Mouse (Mus musculus): ENCODE measurements around the gene Mrpl55. TPM values are rescaled to one million over a fixed set of nuclear protein-coding genes. Genes with fewer than 3 reads are reported as not detected.
A peak's percentile ranks its signal among the peaks of the same experiment; 100 is the strongest.

The Mrpl55 gene
- polyA plus RNA-seq, 2 experiments from 2014 or later = 57.0 to 62.4 TPM

- ATAC-seq = peak; percentile 84
Observed at GRCm38 (mm10) chr11:59228122-59228953, 26.1 kb downstream of the Mrpl55 start, which contains the start of gene Arf1. Gene Arf1 (minus strand): TSS chr11:59228270.

GRCm38 (mm10) chr11:59230144-59230760 lies 28.0 kb downstream of the Mrpl55 start:
- ATAC-seq = no peak

GRCm38 (mm10) chr11:59232797-59233196 lies 30.5 kb downstream of the Mrpl55 start:
- no peak for ATAC-seq

GRCm38 (mm10) chr11:59238525-59239427 lies 36.5 kb downstream of the Mrpl55 start:
- no peak for ATAC-seq

- no peak for ATAC-seq
Observed at GRCm38 (mm10) chr11:59239428-59239785, 37.1 kb downstream of the Mrpl55 start.

GRCm38 (mm10) chr11:59239796-59240195 lies 37.5 kb downstream of the Mrpl55 start:
- ATAC-seq = no peak

GRCm38 (mm10) chr11:59241841-59242240 lies 39.6 kb downstream of the Mrpl55 start:
- no peak for ATAC-seq

- no peak for ATAC-seq
Observed at GRCm38 (mm10) chr11:59243856-59244255, 41.6 kb downstream of the Mrpl55 start.

- ATAC-seq = no peak
Observed at GRCm38 (mm10) chr11:59248101-59248500, 45.8 kb downstream of the Mrpl55 start.

Other genes starting within 250 kb of the Mrpl55 start
- gene Hist3h2a, start 247.8 kb upstream of the Mrpl55 start, polyA plus RNA-seq (2017; shearing (Covaris generic)) = 10 to 100 TPM in 1 of 2 experiments, 1 to 10 TPM in 1; 9.6 to 10.3 TPM
- under 1 TPM; 0.28 to 0.46 TPM for gene Trim17, start 247.8 kb upstream of the Mrpl55 start, polyA plus RNA-seq (2017; shearing (Covaris generic))
- gene Trim11, start 224.4 kb upstream of the Mrpl55 start, polyA plus RNA-seq (2017; shearing (Covaris generic)) = 10 to 100 TPM; 23.7 to 27.1 TPM
- gene Obscn, start 66.1 kb upstream of the Mrpl55 start, polyA plus RNA-seq (2017; shearing (Covaris generic)) = not detected
- 1 to 10 TPM; 1.2 to 1.8 TPM for gene Iba57, start 38.7 kb upstream of the Mrpl55 start, polyA plus RNA-seq (2017; shearing (Covaris generic))
- gene Gjc2, start 19.3 kb upstream of the Mrpl55 start, polyA plus RNA-seq (2017; shearing (Covaris generic)) = not detected
- 10 to 100 TPM; 63.6 to 67.4 TPM for gene Guk1, start 10.3 kb upstream of the Mrpl55 start, polyA plus RNA-seq (2017; shearing (Covaris generic))
- gene 2310033P09Rik, start 5.8 kb downstream of the Mrpl55 start, polyA plus RNA-seq (2017; shearing (Covaris generic)) = 10 to 100 TPM; 18.8 to 26.1 TPM
- gene Arf1, start 25.8 kb downstream of the Mrpl55 start, polyA plus RNA-seq (2017; shearing (Covaris generic)) = 100 to 1,000 TPM; 324 to 440 TPM
- not detected for gene Wnt3a, start 88.3 kb downstream of the Mrpl55 start, polyA plus RNA-seq (2017; shearing (Covaris generic))
- gene Wnt9a, start 104.4 kb downstream of the Mrpl55 start, polyA plus RNA-seq (2017; shearing (Covaris generic)) = not detected
- not detected for gene Prss38, start 173.2 kb downstream of the Mrpl55 start, polyA plus RNA-seq (2017; shearing (Covaris generic))
- 1 to 10 TPM; 3.9 to 6.9 TPM for gene Jmjd4, start 247.6 kb downstream of the Mrpl55 start, polyA plus RNA-seq (2017; shearing (Covaris generic))
- gene Snap47, start 248.7 kb downstream of the Mrpl55 start, polyA plus RNA-seq (2017; shearing (Covaris generic)) = 10 to 100 TPM; 52.6 to 67.3 TPM